Mouse (Mus musculus): ENCODE results near the gene Eif3d. TPM values are rescaled to one million over a fixed set of nuclear protein-coding genes. Genes with fewer than 3 reads are reported as not detected.

Eif3d gene
- polyA plus RNA-seq, 1 experiment from 2014 or later: 187 TPM

DNA sequence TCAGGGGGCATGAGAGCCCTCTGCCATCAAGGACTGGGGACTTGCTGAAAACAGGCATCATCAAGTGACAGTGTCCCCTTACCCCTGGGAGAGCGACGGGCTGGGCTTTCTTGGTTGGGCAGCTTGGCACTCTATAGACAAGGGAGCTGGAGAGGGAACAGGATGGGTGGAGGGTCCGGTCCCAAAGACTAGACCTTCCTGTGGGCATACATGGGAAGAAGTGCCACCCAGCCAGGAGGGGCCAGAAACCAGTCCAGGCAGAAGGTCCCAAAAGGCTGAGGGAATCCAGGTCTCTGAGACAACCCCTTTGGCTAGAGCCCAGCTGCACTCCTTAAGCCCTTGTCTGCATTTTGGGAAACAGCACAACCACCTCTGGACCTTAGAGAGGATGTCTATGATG is 56.1 kb downstream of the Eif3d start:
- no peak for ATAC-seq (ENCODE audit: borderline replicate concordance, extremely low read depth, low FRiP score, low TSS enrichment)
- H3K4me1 ChIP-seq: peaks cover 17% of the 10 kb centered on the region
- H3K27me3 ChIP-seq: no peaks in the 10 kb centered on the region
- H3K4me2 ChIP-seq: no peak overlapping the region
- H3K9ac ChIP-seq: no peak overlapping the region
- H3K36me3 ChIP-seq: peaks cover 21% of the 10 kb centered on the region; the same call in 1 of the 2 replicates
- WGBS: 96% methylated on average over 3 of the region's 3 CpGs
- H3K4me3 ChIP-seq: no peak overlapping the region
- no peak overlapping the region for H3K27ac ChIP-seq
- no peaks in the 10 kb centered on the region for H3K9me3 ChIP-seq

DNA sequence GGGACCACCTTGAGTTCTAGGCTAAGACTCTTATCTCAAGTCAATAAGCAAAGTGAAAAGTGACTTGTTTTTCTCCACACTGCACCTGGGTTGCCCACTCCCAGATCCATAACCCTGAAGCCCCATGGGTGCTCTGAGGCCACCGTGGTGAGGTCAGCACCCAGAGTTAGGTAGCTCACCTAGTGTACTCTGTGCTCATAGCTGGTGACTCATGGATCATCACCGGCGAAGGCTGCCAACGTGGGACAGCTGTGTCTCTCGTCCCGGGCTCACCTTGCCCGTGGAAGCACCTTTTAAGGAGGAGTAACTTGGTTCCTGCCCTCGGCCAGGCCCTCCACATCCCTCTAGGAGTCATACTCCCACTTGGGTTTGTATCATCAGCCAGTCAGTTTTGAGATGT is 57.6 kb downstream of the Eif3d start:
- ATAC-seq (ENCODE audit: borderline replicate concordance, extremely low read depth, low FRiP score, low TSS enrichment): no peak
- Histone ChIP-seq H3K27ac (0 out of 2 replicates have a peak overlapping the region, but pooled peaks have one; percentile 8), H3K4me3 (no peak overlapping the region), H3K4me1 (peaks cover 24% of the 10 kb centered on the region), H3K9me3 (no peaks in the 10 kb centered on the region), H3K36me3 (peaks cover 12% of the 10 kb centered on the region; the same call in 1 of the 2 replicates), H3K27me3 (no peaks in the 10 kb centered on the region), H3K9ac (no peak overlapping the region), H3K4me2 (no peak overlapping the region)
- 75% methylated on average over 8 of the region's 8 CpGs for WGBS

GRCm38 (mm10) chr15:77912585-77912984 is 58.0 kb downstream of the Eif3d start:
- no peak overlapping the region for H3K9ac ChIP-seq

DNA sequence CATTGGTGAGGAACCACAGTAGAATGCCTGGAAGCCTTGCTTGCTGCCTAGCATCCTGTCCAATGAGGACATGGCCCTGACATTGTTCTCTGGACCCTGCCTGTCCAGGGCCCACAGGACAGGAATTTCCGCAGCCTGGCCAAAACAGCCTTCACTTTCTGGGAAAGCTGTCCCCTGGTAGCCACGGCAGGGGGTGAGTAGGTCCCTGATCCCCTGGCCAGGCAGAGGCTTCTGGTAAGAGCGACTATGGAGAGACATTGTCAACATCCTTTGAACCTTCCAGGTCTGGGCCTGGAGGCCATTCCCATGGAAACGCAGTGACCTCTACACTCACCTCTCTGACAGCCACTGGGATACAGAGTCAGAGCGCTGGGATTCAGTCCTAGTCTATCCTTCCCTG is 58.6 kb downstream of the Eif3d start:
- peaks cover 32% of the 10 kb centered on the region for H3K4me1 ChIP-seq
- H3K27me3 ChIP-seq: no peaks in the 10 kb centered on the region
- no peak overlapping the region for H3K9ac ChIP-seq
- H3K36me3 ChIP-seq: peaks cover 12% of the 10 kb centered on the region; the same call in 1 of the 2 replicates
- H3K9me3 ChIP-seq: no peaks in the 10 kb centered on the region
- no peak overlapping the region for H3K4me3 ChIP-seq
- no peak for ATAC-seq (ENCODE audit: borderline replicate concordance, extremely low read depth, low FRiP score, low TSS enrichment)
- no peak overlapping the region for H3K4me2 ChIP-seq
- 40% methylated on average over 5 of the region's 5 CpGs for WGBS
- peak overlapping the region; percentile 83 for H3K27ac ChIP-seq

More at GRCm38 (mm10) chr15:77912585-77912984, 58.0 kb downstream of the Eif3d start:
- no peak for ATAC-seq (ENCODE audit: borderline replicate concordance, extremely low read depth, low FRiP score, low TSS enrichment)
- Histone ChIP-seq H3K36me3 (peaks cover 12% of the 10 kb centered on the region; the same call in 1 of the 2 replicates), H3K27me3 (no peaks in the 10 kb centered on the region), H3K4me3 (no peak overlapping the region), H3K27ac (peak overlapping the region; percentile 83), H3K4me1 (peaks cover 27% of the 10 kb centered on the region), H3K9me3 (no peaks in the 10 kb centered on the region), H3K4me2 (no peak overlapping the region)
- 44% methylated on average over 7 of the region's 7 CpGs for whole genome bisulfite sequencing

GRCm38 (mm10) chr15:77911065-77911464 is 59.5 kb downstream of the Eif3d start:
- Histone ChIP-seq H3K27me3 (no peaks in the 10 kb centered on the region), H3K36me3 (peaks cover 12% of the 10 kb centered on the region; the same call in 1 of the 2 replicates), H3K4me3 (no peak overlapping the region), H3K9me3 (no peaks in the 10 kb centered on the region), H3K27ac (peak overlapping the region; percentile 83), H3K4me1 (peaks cover 42% of the 10 kb centered on the region), H3K4me2 (no peak overlapping the region), H3K9ac (no peak overlapping the region)
- 22% methylated on average over 2 of the region's 2 CpGs for WGBS
- peak; percentile 74 for ATAC-seq (ENCODE audit: borderline replicate concordance, extremely low read depth, low FRiP score, low TSS enrichment)

Other genes starting within 250 kb of the Eif3d start
- gene Apol9b, start 241.8 kb downstream of the Eif3d start, polyA plus RNA-seq (2015; fragmentation: Nextera tagmentation; extraction: Ambion mirVana): not detected in 2 replicates
- gene Apol8, start 213.8 kb downstream of the Eif3d start, polyA plus RNA-seq (2015; fragmentation: Nextera tagmentation; extraction: Ambion mirVana): 0.23 TPM in 1 of 2 replicates, not detected in the other
- gene Myh9, start 128.6 kb downstream of the Eif3d start, polyA plus RNA-seq (2015; fragmentation: Nextera tagmentation; extraction: Ambion mirVana): 62.5 and 67.7 TPM in 2 replicates
- 207 and 211 TPM in 2 replicates for gene Txn2, start 41.8 kb downstream of the Eif3d start, polyA plus RNA-seq (2015; fragmentation: Nextera tagmentation; extraction: Ambion mirVana)
- 3.8 TPM in 2 replicates for gene Foxred2, start 14.1 kb downstream of the Eif3d start, polyA plus RNA-seq (2015; fragmentation: Nextera tagmentation; extraction: Ambion mirVana)
- gene Cacng2, start 149.2 kb upstream of the Eif3d start, polyA plus RNA-seq (2015; fragmentation: Nextera tagmentation; extraction: Ambion mirVana): not detected in 2 replicates
- gene Ift27, start 203.3 kb upstream of the Eif3d start, polyA plus RNA-seq (2015; fragmentation: Nextera tagmentation; extraction: Ambion mirVana): 88.0 and 89.8 TPM in 2 replicates
- 0.18 and 0.26 TPM in 2 replicates for gene Pvalb, start 235.6 kb upstream of the Eif3d start, polyA plus RNA-seq (2015; fragmentation: Nextera tagmentation; extraction: Ambion mirVana)

Data from lung, embryonic 15.5 days (tissue).